22 mouse cellular contexts compared by ENCODE assay signal in genomic region chr13:108861707-108862106, GRCm38 (mm10).
"Had no signal": no experiment of that assay in that cellular context is flagged by ENCODE, and none has a peak within 500 bp of the region (broad histone marks: within the 10 kb centered on the region; RNA-seq: fewer than 3 reads in every experiment).

No protein-coding gene starts in this region.

- H3K9ac ChIP-seq: limb, embryonic 12.5 days; limb, embryonic 15.5 days; liver, embryonic 14.5 days; liver, postnatal 0 days; lung, embryonic 14.5 days; midbrain, embryonic 12.5 days; midbrain, embryonic 15.5 days; neural tube, embryonic 12.5 days; neural tube, embryonic 15.5 days; stomach, embryonic 15.5 days had no signal

- H3K27ac ChIP-seq: kidney, postnatal 0 days; limb, embryonic 12.5 days; limb, embryonic 15.5 days; liver, embryonic 14.5 days; macrophage; midbrain, embryonic 12.5 days; midbrain, embryonic 15.5 days; neural tube, embryonic 12.5 days; neural tube, embryonic 15.5 days; stomach, embryonic 15.5 days had no signal

- H3K4me2 ChIP-seq: limb, embryonic 12.5 days; limb, embryonic 15.5 days; liver, embryonic 11.5 days; lung, embryonic 14.5 days; midbrain, embryonic 12.5 days; midbrain, embryonic 15.5 days; neural tube, embryonic 12.5 days; neural tube, embryonic 15.5 days; stomach, embryonic 15.5 days had no signal

- H3K4me1 ChIP-seq: limb, embryonic 12.5 days; limb, embryonic 15.5 days; midbrain, embryonic 12.5 days; midbrain, embryonic 15.5 days; neural tube, embryonic 12.5 days; neural tube, embryonic 15.5 days; stomach, embryonic 15.5 days had no signal

- H3K4me3 ChIP-seq: limb, embryonic 12.5 days; limb, embryonic 15.5 days; midbrain, embryonic 12.5 days; midbrain, embryonic 15.5 days; neural tube, embryonic 12.5 days; neural tube, embryonic 15.5 days; stomach, embryonic 15.5 days had no signal

- H3K27me3 ChIP-seq: limb, embryonic 12.5 days; limb, embryonic 15.5 days; midbrain, embryonic 12.5 days; midbrain, embryonic 15.5 days; neural tube, embryonic 12.5 days; neural tube, embryonic 15.5 days; stomach, embryonic 15.5 days had no signal

- H3K9me3 ChIP-seq: limb, embryonic 12.5 days; limb, embryonic 15.5 days; midbrain, embryonic 12.5 days; midbrain, embryonic 15.5 days; neural tube, embryonic 12.5 days; neural tube, embryonic 15.5 days; stomach, embryonic 15.5 days had no signal

- ATAC-seq: intestine, postnatal 0 days; liver, postnatal 0 days; lung, postnatal 0 days; midbrain, embryonic 15.5 days had no signal

- H3K36me3 ChIP-seq: limb, embryonic 12.5 days; limb, embryonic 15.5 days; midbrain, embryonic 12.5 days; midbrain, embryonic 15.5 days; neural tube, embryonic 12.5 days; neural tube, embryonic 15.5 days; stomach, embryonic 15.5 days had no signal

- DNase-seq: kidney, adult 2 months; left cerebral cortex, postnatal 4 days; liver, postnatal 0 days; lung, embryonic 14.5 days; right cerebral cortex, adult 18-20 months; right cerebral cortex, postnatal 25 days; spleen, adult 18-20 months; thymus, adult 18-20 months; thymus, postnatal 4 days had no signal
